Mouse (Mus musculus) ovary, adult 18-20 months (tissue): ENCODE measurements around the gene Gm11032.
"Not testable (repeated sequence)": the region's sequence is repeated elsewhere in the genome, so short reads cannot be mapped to it uniquely, and the experiment has no call there.

Source experiments
- DNase-seq: peaks from one replicate; pipeline ENCODE4 v3.0.0; 2022; ENCODE audit warnings: low spot score, mixed read lengths

Gm11032 gene

GRCm38 (mm10) chr11:4620017-4620485 lies at the start of gene Gm11032:
Gene Gm11032 (plus strand): TSS chr11:4620067.
- DNase-seq, result no peak

DNA sequence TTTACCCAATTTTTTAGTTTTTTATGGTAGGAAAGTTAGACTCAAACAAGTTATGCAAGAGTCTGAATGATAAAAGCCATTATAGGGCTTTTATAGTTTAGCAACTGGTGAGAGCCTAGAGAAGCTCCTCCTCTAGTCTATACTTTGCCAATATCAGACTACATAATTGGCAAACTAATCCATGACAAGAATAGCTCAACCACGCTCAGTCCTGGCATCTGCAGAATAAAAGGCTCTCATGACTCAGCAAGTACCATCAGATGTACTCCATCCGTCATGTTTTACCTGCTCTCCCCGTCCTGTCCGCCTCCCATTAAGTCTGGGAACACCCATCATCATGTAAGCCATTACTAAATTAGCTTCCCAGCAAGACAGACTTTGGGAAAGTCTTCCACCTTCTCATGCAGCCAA lies 48.4 kb upstream of the Gm11032 start:
- DNase-seq, result no peak

DNA sequence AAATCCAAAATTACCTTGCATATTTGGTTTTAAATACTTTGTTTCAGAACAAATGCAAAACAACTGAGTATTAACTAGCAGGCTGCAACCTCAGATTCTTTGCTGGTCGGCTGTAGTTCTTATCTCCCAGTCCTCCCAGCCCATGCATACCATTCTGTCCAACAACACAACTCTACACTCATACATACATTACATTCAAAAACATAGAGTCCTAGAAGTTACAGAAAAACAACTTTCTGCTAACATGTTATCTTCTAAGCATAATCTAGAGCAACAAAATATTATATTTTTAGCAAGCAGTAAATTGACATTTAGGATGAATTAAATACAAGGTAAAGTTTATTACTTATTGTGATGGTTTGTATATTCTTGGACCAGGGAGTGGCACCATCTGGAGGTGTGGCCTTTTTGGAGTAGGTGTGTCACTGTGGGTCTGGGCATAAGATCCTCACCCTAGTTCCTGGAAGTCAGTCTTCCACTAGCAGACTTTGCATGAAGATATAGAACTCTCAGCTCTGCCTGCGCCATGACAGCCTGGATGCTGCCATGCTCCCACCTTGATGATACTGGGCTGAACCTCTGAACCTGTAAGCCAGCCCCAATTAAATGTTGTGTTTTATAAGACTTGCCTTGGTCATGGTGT lies 43.7 kb upstream of the Gm11032 start:
- DNase-seq, result not testable (repeated sequence)

DNA sequence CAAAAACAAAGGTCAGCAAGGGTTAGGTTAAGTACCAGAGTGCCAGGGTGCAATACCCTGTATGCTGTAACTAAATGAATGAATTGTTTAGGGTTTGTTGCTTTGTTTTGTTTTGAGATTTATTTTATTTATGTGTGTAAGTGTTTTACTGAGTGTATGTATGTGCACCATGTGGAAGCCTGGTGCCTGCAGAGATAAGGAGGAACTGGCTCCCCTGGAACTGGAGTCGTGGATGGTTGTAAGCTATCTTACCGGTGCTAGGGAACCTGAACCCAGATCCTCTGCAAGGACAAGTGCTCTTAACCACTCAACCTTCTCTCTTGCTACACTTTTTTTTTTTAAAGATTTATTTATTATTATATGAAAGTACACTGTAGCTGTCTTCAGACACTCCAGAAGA lies 42.8 kb upstream of the Gm11032 start:
- DNase-seq, result no peak

- peak; percentile 68 for DNase-seq
Measured at GRCm38 (mm10) chr11:4578682-4579081, 41.2 kb upstream of the Gm11032 start.

GRCm38 (mm10) chr11:4591811-4592210 lies 28.1 kb upstream of the Gm11032 start:
- no peak for DNase-seq

GRCm38 (mm10) chr11:4593491-4593848 lies 26.4 kb upstream of the Gm11032 start:
- DNase-seq, result no peak

- peak; percentile 15 for DNase-seq
Measured at GRCm38 (mm10) chr11:4593849-4594607, 25.8 kb upstream of the Gm11032 start.

DNA sequence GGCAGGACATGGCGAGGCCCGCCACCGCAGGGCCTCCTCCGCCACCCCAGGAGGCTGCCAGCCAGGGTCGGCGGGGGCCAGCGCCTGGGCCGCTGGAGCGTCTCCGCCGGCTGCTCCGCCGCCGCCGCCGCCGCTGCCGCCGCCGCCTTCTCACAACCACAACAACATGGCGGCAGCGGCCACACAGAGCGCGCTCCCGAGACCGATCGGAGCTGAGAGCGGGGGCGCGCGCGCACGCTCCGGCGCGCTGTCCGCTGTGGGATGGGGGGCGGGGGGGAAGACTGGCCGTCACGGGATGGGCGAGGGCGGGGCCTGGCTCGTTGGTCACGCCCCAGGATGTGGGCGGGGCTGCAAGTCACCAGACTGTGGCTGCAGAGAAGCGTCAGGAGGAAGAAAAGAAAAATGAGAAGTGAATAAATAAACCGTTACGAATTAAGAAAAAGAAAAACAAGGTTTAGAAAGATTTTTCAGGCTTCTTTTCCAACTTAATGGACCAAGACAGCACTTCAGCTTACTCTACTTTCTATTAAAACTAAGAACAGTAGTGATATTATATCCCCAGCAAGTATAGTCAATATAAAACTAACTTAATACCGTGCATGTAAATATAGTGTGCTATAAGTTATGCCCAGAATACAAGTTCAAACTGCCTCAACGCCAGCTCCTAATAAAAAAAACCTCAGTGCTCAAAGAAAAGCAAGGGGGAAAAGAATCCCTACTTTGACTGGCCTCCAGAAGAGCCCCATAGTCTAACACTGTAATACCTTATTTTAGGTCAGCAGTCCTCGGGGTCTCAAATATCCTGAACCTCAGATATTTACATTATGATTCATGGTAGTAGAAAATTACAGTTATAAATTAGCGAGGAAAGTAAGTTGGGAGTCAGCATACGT lies 25.0 kb upstream of the Gm11032 start, which contains the start of gene Mtmr3:
TSS of gene Mtmr3 (minus strand) at position 256 of the 893 bp plus-strand sequence.
- peak; percentile 91 for DNase-seq

GRCm38 (mm10) chr11:4598411-4598810 lies 21.5 kb upstream of the Gm11032 start:
- DNase-seq, result no peak

- no peak for DNase-seq
Measured at GRCm38 (mm10) chr11:4599916-4600315, 20.0 kb upstream of the Gm11032 start.

DNA sequence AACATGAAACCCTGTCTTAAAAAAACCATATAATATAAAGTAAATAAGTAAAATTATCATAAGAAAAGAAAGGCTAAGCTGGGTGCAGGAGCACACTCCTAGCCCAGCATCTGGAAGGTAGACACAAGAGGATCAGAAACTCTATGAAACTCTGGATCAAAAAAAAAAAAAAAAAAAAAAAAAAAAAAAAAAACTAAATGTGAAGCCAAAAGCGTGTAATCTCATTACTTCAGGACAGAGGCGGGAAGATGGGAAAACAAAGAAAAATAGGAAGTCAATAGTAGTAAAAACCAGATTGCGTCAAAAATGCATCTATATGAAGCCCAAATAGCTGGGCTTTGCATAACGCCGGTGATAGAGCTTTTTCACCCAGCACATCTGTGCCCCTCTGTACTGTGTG lies 18.0 kb upstream of the Gm11032 start:
- DNase-seq, result no peak

- DNase-seq, result no peak
Measured at GRCm38 (mm10) chr11:4602691-4603441, 17.0 kb upstream of the Gm11032 start.

DNA sequence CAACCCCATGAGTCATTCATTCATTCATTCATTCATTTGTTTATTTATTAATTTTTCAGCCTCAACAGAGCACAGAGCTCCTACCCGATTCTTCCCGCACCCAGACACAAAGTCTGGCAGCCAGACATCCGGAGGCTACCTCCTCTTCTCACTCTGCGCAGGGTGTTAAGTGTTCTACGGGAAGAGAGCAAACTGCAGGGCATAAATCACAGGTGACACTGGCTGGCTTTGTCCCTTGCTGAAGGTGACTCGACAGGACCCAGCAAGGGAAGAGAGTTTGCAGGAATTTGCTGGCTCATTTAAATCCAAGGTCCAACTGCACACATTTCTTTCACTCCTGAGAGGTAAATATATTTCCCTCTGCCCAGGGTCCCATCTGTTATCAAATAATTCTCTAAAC lies 15.4 kb upstream of the Gm11032 start:
- no peak for DNase-seq

GRCm38 (mm10) chr11:4605414-4605813 lies 14.5 kb upstream of the Gm11032 start:
- DNase-seq, result no peak

- no peak for DNase-seq
Measured at GRCm38 (mm10) chr11:4606541-4606940, 13.3 kb upstream of the Gm11032 start.

GRCm38 (mm10) chr11:4611904-4612303 lies 8.0 kb upstream of the Gm11032 start:
- DNase-seq, result no peak

DNA sequence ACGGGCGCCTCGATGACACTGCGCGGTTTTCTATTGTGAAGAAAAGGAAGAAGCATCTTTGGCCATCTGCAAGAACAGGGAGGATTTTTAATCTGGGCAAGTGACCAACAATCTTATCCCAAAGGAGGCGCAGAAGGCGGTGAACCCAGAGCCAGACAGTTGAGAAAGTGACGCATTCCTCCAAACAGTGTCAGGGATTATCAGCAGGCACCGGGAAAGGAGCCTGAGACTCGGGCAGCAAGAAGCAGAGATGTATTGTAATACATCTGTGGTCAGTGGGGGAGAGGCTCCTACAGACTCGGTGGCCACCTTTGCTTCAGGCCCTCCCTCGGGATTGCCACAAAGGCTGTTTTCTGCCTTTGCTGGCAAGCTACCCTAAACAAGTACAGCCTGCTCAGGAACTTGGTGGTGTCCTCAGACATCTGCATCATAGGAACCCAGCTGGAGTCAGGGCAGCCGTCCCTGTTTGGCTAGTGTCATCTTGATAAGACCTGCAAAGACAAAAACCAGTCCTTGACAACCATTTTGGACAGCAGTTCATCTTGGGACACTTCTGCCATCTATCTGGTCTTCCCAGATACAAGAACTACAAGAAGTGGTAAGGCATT lies 738 bp downstream of the Gm11032 start:
- peak; percentile 46 for DNase-seq

DNA sequence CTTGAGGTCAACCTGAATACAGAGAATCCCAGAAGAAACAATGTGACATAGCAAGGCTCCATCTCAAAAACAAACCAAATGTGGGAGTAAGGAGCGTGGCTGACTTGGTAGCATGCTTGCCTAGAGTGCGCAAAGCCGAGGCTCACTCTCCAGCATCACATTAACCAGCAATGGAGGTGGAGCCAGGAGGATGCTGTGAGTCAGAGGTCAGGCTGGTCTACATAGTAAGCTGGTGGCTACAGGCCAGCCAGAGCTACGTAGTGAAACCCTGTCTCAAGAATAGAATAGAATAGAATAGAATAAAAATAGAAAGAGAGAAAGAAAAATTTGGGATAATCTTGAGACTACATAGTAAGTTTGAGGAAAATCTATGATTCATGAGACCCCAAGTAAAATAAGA lies 2.0 kb downstream of the Gm11032 start:
- DNase-seq, result no peak

DNA sequence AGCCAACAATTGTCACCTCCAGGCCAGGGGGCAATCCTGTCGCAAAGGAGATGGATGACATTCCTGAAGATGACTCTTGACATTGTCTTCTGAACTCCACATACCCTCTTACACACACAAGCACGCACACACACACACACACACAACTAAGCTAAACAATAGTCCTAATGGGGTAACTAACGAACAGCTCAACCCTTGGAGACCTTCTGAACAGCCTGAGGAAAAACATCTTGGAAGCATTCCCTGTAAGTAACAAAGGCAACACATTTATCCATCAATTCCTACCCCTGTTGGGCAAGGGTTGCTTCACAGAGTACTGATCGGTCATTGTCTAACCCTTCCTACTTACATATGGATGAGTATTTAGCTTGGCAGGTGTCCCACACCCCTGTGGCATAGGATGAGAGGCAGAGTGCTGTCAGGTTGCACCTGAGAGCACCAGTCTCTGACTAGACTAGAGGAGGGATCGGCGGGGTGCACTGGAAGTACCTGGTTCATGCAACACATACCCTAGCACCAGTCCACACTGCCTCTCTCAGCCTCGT lies 2.6 kb downstream of the Gm11032 start:
- no peak for DNase-seq

DNA sequence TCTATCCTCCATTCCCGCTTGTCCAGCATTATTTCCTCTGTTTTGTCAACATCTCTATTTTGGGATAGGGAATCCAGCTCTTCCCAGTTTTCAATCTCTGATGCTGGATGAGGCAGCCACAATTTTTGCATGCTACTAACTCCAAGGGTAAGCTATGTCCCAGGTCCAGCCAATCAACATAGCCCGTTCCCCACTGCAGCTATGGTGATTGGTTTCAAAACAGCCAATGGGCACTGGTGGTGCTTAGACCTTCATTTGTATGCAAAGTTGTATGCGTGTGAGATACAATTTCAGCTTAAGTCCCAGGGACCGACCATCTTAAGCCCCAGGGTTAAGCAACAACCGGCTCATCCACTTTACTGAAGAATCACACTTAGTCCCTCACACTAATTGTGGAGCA lies 3.1 kb downstream of the Gm11032 start:
- no peak for DNase-seq
